Mouse (Mus musculus): ENCODE data around the gene Ccl4. TPM values are rescaled to one million over a fixed set of nuclear protein-coding genes. Genes with fewer than 3 reads are reported as not detected.

Ccl4 gene
- total RNA-seq (2014; rRNA removed) (0.40 TPM in 1 of 2 replicates, not detected in the other), polyA plus RNA-seq (2012; rRNA removed) (1.1 TPM in 1 of 2 replicates, not detected in the other)

DNA sequence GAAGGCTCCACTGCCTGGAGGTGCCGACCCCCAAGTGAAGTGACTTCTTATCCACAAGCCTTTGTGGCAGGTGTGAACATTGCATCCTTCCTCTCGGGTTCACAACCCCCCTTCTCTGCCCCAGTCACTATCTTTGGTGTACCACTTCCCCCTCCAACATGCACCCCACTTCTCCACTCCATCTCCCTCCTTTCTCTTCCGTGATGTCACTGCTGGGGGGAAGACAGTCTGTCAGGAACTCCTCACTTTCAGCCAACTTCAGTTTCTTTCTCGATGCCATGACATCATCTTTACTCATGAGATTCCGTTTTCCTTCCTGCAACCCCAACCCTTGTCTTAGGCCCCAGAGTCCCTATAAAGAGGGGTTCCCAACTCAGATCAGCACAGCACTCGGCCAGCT, at the start of gene Ccl4:
Ccl4 (plus strand) TSS at position 381 of the 400 bp plus-strand sequence.
- no peaks in the 10 kb centered on the region for H3K4me1 ChIP-seq (ENCODE audit: control insufficient read depth, insufficient read depth, low read length)
- no peak for DNase-seq (ENCODE audit: extremely low read depth, low read depth, low spot score)
- H3K36me3 ChIP-seq (ENCODE audit: control insufficient read depth, insufficient read depth, low read length): no peaks in the 10 kb centered on the region
- H3K4me3 ChIP-seq (ENCODE audit: insufficient read depth, low read depth, low read length): no peak within 1 kb of the TSS
- 78% methylated on average over 6 of the region's 6 CpGs for WGBS
- H3K79me2 ChIP-seq (ENCODE audit: control insufficient read depth, insufficient read depth, low read length): no peaks in the 10 kb centered on the region
- no peak within 1 kb of the TSS for H3K9ac ChIP-seq (ENCODE audit: low read depth, low read length)
- no peak within 1 kb of the TSS; the same call in 1 of the 2 replicates for H3K27ac ChIP-seq (replicated peaks; ENCODE audit: insufficient read depth, low read depth, low read length)
- H3K27me3 ChIP-seq (ENCODE audit: control insufficient read depth, insufficient read depth, low read length): no peaks in the 10 kb centered on the region
- TF ChIP-seq CTCF (IDR thresholded peaks at IDR 0.05; ENCODE audit: low read depth, low read length) (no peak), POLR2A (IDR thresholded peaks at IDR 0.05; ENCODE audit: extremely low read depth, insufficient read depth, low read length) (no peak)

DNA sequence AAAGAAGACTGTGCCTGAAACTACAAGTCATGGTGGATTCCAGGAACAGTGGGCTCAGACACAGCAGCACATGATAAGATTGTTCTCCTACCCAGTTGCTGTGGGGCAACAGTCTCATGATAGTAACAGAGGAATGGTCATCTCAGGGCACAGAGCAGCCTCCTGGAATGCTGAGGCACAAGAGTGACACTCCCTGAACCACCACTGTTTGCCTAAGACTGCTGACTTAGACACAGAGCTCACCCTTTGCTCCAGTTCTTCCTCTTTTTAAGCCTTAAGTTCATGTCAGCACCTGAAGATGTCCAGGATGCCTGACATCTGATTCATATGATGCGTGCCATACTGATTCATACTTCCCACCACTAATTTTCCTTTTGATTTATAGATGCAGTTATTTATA, 45.8 kb upstream of the Ccl4 start:
- Histone ChIP-seq H3K27me3 (ENCODE audit: control insufficient read depth, insufficient read depth, low read length) (no peaks in the 10 kb centered on the region), H3K79me2 (ENCODE audit: control insufficient read depth, insufficient read depth, low read length) (no peaks in the 10 kb centered on the region), H3K36me3 (ENCODE audit: control insufficient read depth, insufficient read depth, low read length) (no peaks in the 10 kb centered on the region), H3K4me3 (ENCODE audit: insufficient read depth, low read depth, low read length) (no peak overlapping the region), H3K4me1 (ENCODE audit: control insufficient read depth, insufficient read depth, low read length) (no peaks in the 10 kb centered on the region; the same call in 1 of the 2 replicates), H3K27ac (replicated peaks; ENCODE audit: insufficient read depth, low read depth, low read length) (no peak overlapping the region), H3K9ac (ENCODE audit: low read depth, low read length) (no peak overlapping the region)
- no peak for TF ChIP-seq CTCF (IDR thresholded peaks at IDR 0.05; ENCODE audit: low read depth, low read length)
- no peak for TF ChIP-seq POLR2A (IDR thresholded peaks at IDR 0.05; ENCODE audit: extremely low read depth, insufficient read depth, low read length)
- 92% methylated on average over 1 of the region's 1 CpGs for WGBS
- DNase-seq (ENCODE audit: extremely low read depth, low read depth, low spot score): no peak

DNA sequence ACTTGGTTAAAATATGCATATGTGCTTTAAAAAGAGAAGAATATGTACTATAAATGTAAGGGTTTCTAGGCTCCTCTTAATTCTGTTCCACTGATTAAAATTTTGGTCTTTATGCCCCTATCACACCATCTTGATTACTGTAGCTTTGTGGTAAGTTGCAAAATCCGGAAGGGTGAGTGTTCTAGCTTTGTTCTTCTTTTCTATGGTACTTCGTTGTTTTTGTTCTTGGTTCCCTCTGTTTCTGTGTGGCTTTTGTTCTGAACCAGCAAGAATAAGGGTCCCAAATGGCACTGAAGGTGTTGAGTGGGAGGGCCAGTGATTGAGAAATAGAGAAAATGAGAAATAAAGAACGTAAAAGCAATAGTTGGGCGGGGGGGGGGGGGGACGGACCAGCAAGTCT, 44.1 kb upstream of the Ccl4 start:
- TF ChIP-seq CTCF (IDR thresholded peaks at IDR 0.05; ENCODE audit: low read depth, low read length): no peak
- TF ChIP-seq POLR2A (IDR thresholded peaks at IDR 0.05; ENCODE audit: extremely low read depth, insufficient read depth, low read length): no peak
- no peak overlapping the region for H3K4me3 ChIP-seq (ENCODE audit: insufficient read depth, low read depth, low read length)
- no peaks in the 10 kb centered on the region for H3K79me2 ChIP-seq (ENCODE audit: control insufficient read depth, insufficient read depth, low read length)
- H3K36me3 ChIP-seq (ENCODE audit: control insufficient read depth, insufficient read depth, low read length): no peaks in the 10 kb centered on the region
- no peak for DNase-seq (ENCODE audit: extremely low read depth, low read depth, low spot score)
- H3K27me3 ChIP-seq (ENCODE audit: control insufficient read depth, insufficient read depth, low read length): no peaks in the 10 kb centered on the region
- 68% methylated on average over 5 of the region's 5 CpGs for WGBS
- no peaks in the 10 kb centered on the region; the same call in 1 of the 2 replicates for H3K4me1 ChIP-seq (ENCODE audit: control insufficient read depth, insufficient read depth, low read length)
- no peak overlapping the region for H3K9ac ChIP-seq (ENCODE audit: low read depth, low read length)
- no peak overlapping the region for H3K27ac ChIP-seq (replicated peaks; ENCODE audit: insufficient read depth, low read depth, low read length)

DNA sequence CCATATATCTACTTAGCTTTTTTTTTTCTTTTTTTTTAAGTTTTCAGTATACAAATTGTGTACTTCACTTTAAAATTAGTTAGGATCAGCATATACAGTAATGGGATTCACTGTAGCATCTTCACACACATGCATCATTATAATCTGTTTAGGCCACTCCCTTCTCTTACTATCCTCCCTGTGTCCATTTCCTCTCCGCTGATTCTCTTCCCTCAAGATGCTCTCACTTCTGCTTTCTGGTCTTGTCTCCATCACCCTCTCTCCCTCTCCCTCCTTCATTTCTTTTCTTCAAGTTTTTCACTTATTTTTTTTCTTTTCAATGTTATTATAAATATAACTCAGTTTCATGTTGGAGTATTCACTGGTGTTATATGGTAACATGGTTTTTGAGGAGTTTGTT, 43.3 kb upstream of the Ccl4 start:
- H3K27me3 ChIP-seq (ENCODE audit: control insufficient read depth, insufficient read depth, low read length): no peaks in the 10 kb centered on the region
- H3K9ac ChIP-seq (ENCODE audit: low read depth, low read length): no peak overlapping the region
- no peaks in the 10 kb centered on the region for H3K79me2 ChIP-seq (ENCODE audit: control insufficient read depth, insufficient read depth, low read length)
- no peak for DNase-seq (ENCODE audit: extremely low read depth, low read depth, low spot score)
- WGBS: 90% methylated on average over 1 of the region's 1 CpGs
- no peaks in the 10 kb centered on the region for H3K36me3 ChIP-seq (ENCODE audit: control insufficient read depth, insufficient read depth, low read length)
- H3K4me1 ChIP-seq (ENCODE audit: control insufficient read depth, insufficient read depth, low read length): no peaks in the 10 kb centered on the region; the same call in 1 of the 2 replicates
- H3K27ac ChIP-seq (replicated peaks; ENCODE audit: insufficient read depth, low read depth, low read length): no peak overlapping the region
- TF ChIP-seq POLR2A (IDR thresholded peaks at IDR 0.05; ENCODE audit: extremely low read depth, insufficient read depth, low read length) (no peak), CTCF (IDR thresholded peaks at IDR 0.05; ENCODE audit: low read depth, low read length) (no peak)
- no peak overlapping the region for H3K4me3 ChIP-seq (ENCODE audit: insufficient read depth, low read depth, low read length)

DNA sequence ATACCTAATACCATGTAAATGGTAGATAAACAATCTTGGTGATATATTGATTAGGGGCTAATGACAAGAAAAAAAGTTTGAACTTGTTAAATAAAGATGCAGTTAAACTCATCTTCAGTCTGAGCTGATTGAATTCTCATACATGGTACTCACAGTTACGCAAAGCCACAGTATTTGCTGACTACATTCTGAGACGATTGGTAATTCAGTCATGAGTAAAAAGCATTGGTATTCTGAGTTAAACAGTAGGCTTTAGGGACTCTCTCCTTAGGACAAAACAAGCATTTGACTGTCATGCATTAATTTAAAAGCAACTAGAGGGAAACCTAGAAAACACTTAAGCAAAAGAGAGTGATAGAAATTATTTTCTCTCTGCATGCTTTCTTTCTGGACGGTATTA, 38.8 kb upstream of the Ccl4 start:
- Histone ChIP-seq H3K4me3 (ENCODE audit: insufficient read depth, low read depth, low read length) (no peak overlapping the region), H3K4me1 (ENCODE audit: control insufficient read depth, insufficient read depth, low read length) (no peaks in the 10 kb centered on the region), H3K79me2 (ENCODE audit: control insufficient read depth, insufficient read depth, low read length) (no peaks in the 10 kb centered on the region), H3K27ac (replicated peaks; ENCODE audit: insufficient read depth, low read depth, low read length) (no peak overlapping the region), H3K36me3 (ENCODE audit: control insufficient read depth, insufficient read depth, low read length) (no peaks in the 10 kb centered on the region), H3K9ac (ENCODE audit: low read depth, low read length) (no peak overlapping the region), H3K27me3 (ENCODE audit: control insufficient read depth, insufficient read depth, low read length) (no peaks in the 10 kb centered on the region)
- no peak for DNase-seq (ENCODE audit: extremely low read depth, low read depth, low spot score)
- 81% methylated on average over 3 of the region's 3 CpGs for WGBS
- TF ChIP-seq CTCF (IDR thresholded peaks at IDR 0.05; ENCODE audit: low read depth, low read length): no peak

DNA sequence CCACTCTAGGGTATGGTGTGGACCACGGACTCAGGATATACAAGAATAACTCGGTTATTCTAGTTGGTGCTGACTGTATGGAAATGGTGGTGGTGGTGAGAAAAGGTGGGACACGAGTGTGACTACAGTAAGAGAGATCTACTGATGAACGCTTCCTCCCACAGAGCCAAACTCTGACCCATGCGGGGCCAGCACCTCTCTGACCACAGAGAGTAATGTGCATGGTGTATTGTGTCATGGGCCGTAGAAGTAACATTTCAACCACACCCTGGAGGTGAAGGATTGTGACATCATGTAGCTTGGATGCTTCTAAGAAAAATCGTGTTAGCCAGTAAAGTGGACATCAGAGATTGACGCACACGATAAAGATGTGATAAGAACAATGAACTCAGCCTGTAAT, 33.6 kb upstream of the Ccl4 start:
- no peak overlapping the region for H3K27ac ChIP-seq (replicated peaks; ENCODE audit: insufficient read depth, low read depth, low read length)
- H3K36me3 ChIP-seq (ENCODE audit: control insufficient read depth, insufficient read depth, low read length): no peaks in the 10 kb centered on the region
- 89% methylated on average over 9 of the region's 9 CpGs for WGBS
- TF ChIP-seq CTCF (IDR thresholded peaks at IDR 0.05; ENCODE audit: low read depth, low read length) (no peak), POLR2A (IDR thresholded peaks at IDR 0.05; ENCODE audit: extremely low read depth, insufficient read depth, low read length) (no peak)
- no peak overlapping the region for H3K9ac ChIP-seq (ENCODE audit: low read depth, low read length)
- H3K79me2 ChIP-seq (ENCODE audit: control insufficient read depth, insufficient read depth, low read length): no peaks in the 10 kb centered on the region
- no peak overlapping the region for H3K4me3 ChIP-seq (ENCODE audit: insufficient read depth, low read depth, low read length)
- no peaks in the 10 kb centered on the region for H3K27me3 ChIP-seq (ENCODE audit: control insufficient read depth, insufficient read depth, low read length)
- H3K4me1 ChIP-seq (ENCODE audit: control insufficient read depth, insufficient read depth, low read length): no peaks in the 10 kb centered on the region
- DNase-seq (ENCODE audit: extremely low read depth, low read depth, low spot score): no peak

Measured in liver, adult 2 months (tissue).